Mouse (Mus musculus): ENCODE measurements around the gene Shc1. TPM values are rescaled to one million over a fixed set of nuclear protein-coding genes. Genes with fewer than 3 reads are reported as not detected.

Gene Shc1
- polyA plus RNA-seq, 1 experiment from 2014 or later = 43.5 TPM

GRCm38 (mm10) chr3:89408448-89408847 is 9.8 kb upstream of the Shc1 start:
- no peak overlapping the region for H3K27ac ChIP-seq (replicated peaks)
- peaks cover 26% of the 10 kb centered on the region for H3K36me3 ChIP-seq
- H3K9me3 ChIP-seq = no peaks in the 10 kb centered on the region
- WGBS = 61% methylated on average over 16 of the region's 16 CpGs
- H3K4me3 ChIP-seq = no peak overlapping the region
- H3K4me2 ChIP-seq (replicated peaks) = no peak overlapping the region
- no peak overlapping the region for H3K9ac ChIP-seq (replicated peaks)
- ATAC-seq (ENCODE audit: low FRiP score, low read depth) = no peak
- H3K4me1 ChIP-seq = peaks cover 7% of the 10 kb centered on the region
- no peaks in the 10 kb centered on the region for H3K27me3 ChIP-seq

- no peak for ATAC-seq (ENCODE audit: low FRiP score, low read depth)
- no peak overlapping the region for H3K4me2 ChIP-seq (replicated peaks)
- H3K9ac ChIP-seq (replicated peaks) = no peak overlapping the region
- H3K4me3 ChIP-seq = no peak overlapping the region
- 95% methylated on average over 3 of the region's 3 CpGs for WGBS
- H3K9me3 ChIP-seq = no peaks in the 10 kb centered on the region
- H3K27me3 ChIP-seq = no peaks in the 10 kb centered on the region
- peaks cover 27% of the 10 kb centered on the region for H3K36me3 ChIP-seq
- no peak overlapping the region for H3K27ac ChIP-seq (replicated peaks)
- H3K4me1 ChIP-seq = peaks cover 7% of the 10 kb centered on the region
These were observed 8.5 kb upstream of the Shc1 start for GRCm38 (mm10) chr3:89409701-89410100.

DNA sequence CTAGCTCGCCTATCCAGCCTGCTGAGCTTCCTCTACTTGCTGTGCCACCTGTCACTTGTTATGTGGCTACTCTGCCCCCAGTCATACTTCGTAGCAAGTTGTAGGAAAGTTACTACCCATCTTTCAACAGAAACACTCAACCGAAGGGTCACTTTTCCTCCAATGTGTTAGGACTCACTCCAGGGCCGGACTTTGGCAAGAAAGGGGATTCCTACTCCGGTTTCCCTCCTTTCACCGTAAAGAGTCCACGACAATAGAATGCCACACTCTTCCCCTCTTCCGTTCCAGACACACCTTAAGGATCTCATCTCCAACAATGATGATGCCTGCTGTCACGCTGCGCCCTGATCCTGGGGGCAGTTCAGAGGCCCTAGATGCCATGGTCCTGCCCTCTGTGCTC is 7.4 kb upstream of the Shc1 start:
- 83% methylated on average over 10 of the region's 10 CpGs for WGBS
- peak overlapping the region; percentile 73 for H3K4me2 ChIP-seq (replicated peaks)
- no peaks in the 10 kb centered on the region for H3K27me3 ChIP-seq
- H3K4me1 ChIP-seq = peaks cover 7% of the 10 kb centered on the region
- H3K9me3 ChIP-seq = no peaks in the 10 kb centered on the region
- no peak for ATAC-seq (ENCODE audit: low FRiP score, low read depth)
- H3K36me3 ChIP-seq = peaks cover 33% of the 10 kb centered on the region
- H3K9ac ChIP-seq (replicated peaks) = peak overlapping the region; percentile 47
- H3K4me3 ChIP-seq = peak overlapping the region; percentile 54
- peak overlapping the region; percentile 52; the same call in 1 of the 2 replicates for H3K27ac ChIP-seq (replicated peaks)

- peak; percentile 99 for ATAC-seq (ENCODE audit: low FRiP score, low read depth)
- Histone ChIP-seq H3K27ac (replicated peaks) (peak within 1 kb of the TSS; percentile 52; the same call in 1 of the 2 replicates), H3K36me3 (peaks cover 39% of the 10 kb centered on the region), H3K4me1 (peaks cover 9% of the 10 kb centered on the region), H3K27me3 (no peaks in the 10 kb centered on the region), H3K9me3 (no peaks in the 10 kb centered on the region), H3K4me2 (replicated peaks) (peak within 1 kb of the TSS; percentile 73), H3K9ac (replicated peaks) (peak within 1 kb of the TSS; percentile 47), H3K4me3 (peak within 1 kb of the TSS; percentile 54)
- WGBS = 7% methylated on average over 28 of the region's 28 CpGs
These were observed 6.5 kb upstream of the Shc1 start, which contains the start of gene Flad1 for GRCm38 (mm10) chr3:89411490-89412393. Gene Flad1, minus strand, starts transcription at chr3:89411870.

- H3K27ac ChIP-seq (replicated peaks) = no peak overlapping the region
- H3K36me3 ChIP-seq = peaks cover 28% of the 10 kb centered on the region
- peaks cover 28% of the 10 kb centered on the region for H3K4me1 ChIP-seq
- no peak overlapping the region for H3K4me3 ChIP-seq
- no peak overlapping the region for H3K4me2 ChIP-seq (replicated peaks)
- ATAC-seq (ENCODE audit: low FRiP score, low read depth) = no peak
- H3K9me3 ChIP-seq = no peaks in the 10 kb centered on the region
- WGBS = 96% methylated on average over 8 of the region's 8 CpGs
- H3K27me3 ChIP-seq = no peaks in the 10 kb centered on the region
- H3K9ac ChIP-seq (replicated peaks) = no peak overlapping the region
These were observed 2.1 kb upstream of the Shc1 start for GRCm38 (mm10) chr3:89416158-89416557.

GRCm38 (mm10) chr3:89417131-89417530 is 1.1 kb upstream of the Shc1 start:
- ATAC-seq (ENCODE audit: low FRiP score, low read depth) = no peak
- H3K9ac ChIP-seq (replicated peaks) = peak overlapping the region; percentile 62

GRCm38 (mm10) chr3:89417840-89418169 is 438 bp upstream of the Shc1 start:
- peak overlapping the region; percentile 87 for H3K27ac ChIP-seq (replicated peaks)
- H3K36me3 ChIP-seq = peaks cover 28% of the 10 kb centered on the region
- H3K27me3 ChIP-seq = no peaks in the 10 kb centered on the region
- no peaks in the 10 kb centered on the region for H3K9me3 ChIP-seq
- 0% methylated on average over 20 of the region's 20 CpGs for WGBS
- H3K4me3 ChIP-seq = peak overlapping the region; percentile 65
- peak overlapping the region; percentile 62 for H3K9ac ChIP-seq (replicated peaks)
- H3K4me2 ChIP-seq (replicated peaks) = peak overlapping the region; percentile 94
- H3K4me1 ChIP-seq = peaks cover 42% of the 10 kb centered on the region
- ATAC-seq (ENCODE audit: low FRiP score, low read depth) = peak; percentile 47

More at GRCm38 (mm10) chr3:89417131-89417530, 1.1 kb upstream of the Shc1 start:
- peak overlapping the region; percentile 65 for H3K4me3 ChIP-seq
- H3K27me3 ChIP-seq = no peaks in the 10 kb centered on the region
- H3K9me3 ChIP-seq = no peaks in the 10 kb centered on the region
- peak overlapping the region; percentile 87 for H3K27ac ChIP-seq (replicated peaks)
- peak overlapping the region; percentile 94 for H3K4me2 ChIP-seq (replicated peaks)
- WGBS = 25% methylated on average over 2 of the region's 2 CpGs
- peaks cover 28% of the 10 kb centered on the region for H3K36me3 ChIP-seq
- H3K4me1 ChIP-seq = peaks cover 36% of the 10 kb centered on the region

DNA sequence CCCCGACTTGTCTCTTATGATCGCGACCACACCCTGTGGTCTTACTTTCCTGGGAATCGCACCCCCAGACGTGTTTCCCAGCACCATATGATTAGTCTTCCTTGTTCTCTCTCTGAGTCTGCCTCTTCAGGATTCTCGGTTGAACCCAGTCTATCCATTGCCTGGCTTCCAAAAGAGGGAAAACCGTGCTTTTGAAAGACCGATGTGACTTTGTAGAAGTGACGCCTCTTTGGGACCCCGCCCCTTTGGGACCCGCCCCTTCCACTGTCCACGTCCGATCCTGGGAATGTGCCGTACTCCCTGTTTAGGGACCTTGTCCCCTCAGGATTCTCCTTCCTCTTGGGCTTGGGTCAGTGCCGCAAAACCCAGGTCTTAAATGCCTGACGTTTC is 613 bp downstream of the Shc1 start:
- WGBS = 0% methylated on average over 16 of the region's 16 CpGs
- Histone ChIP-seq H3K36me3 (peaks cover 27% of the 10 kb centered on the region), H3K4me2 (replicated peaks) (peak overlapping the region; percentile 94), H3K9me3 (no peaks in the 10 kb centered on the region), H3K27me3 (no peaks in the 10 kb centered on the region), H3K9ac (replicated peaks) (peak overlapping the region; percentile 71), H3K4me3 (peak overlapping the region; percentile 65), H3K27ac (replicated peaks) (peak overlapping the region; percentile 87), H3K4me1 (peaks cover 42% of the 10 kb centered on the region)
- ATAC-seq (ENCODE audit: low FRiP score, low read depth) = peak; percentile 27; the same call in 1 of the 2 replicates

DNA sequence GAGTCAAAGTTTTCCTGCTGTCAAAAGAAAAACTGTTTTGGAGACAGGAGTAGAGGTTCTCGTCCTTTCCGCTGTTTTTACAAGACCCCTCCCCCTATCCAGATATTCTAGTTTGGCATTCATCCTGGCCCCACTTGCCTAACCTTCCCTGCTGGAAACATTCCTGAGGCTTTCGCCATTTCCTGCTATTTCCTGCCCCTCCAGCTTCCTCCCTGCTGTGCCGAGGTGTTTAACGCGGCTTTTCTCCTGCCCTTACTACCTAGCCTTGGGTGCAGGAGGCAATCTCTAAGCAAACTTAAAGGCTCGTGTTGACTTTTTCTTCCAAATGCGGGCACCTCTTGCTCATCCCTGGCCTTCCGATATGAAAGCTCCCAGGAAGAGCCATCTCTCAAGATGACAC is 1.3 kb downstream of the Shc1 start:
- peaks cover 42% of the 10 kb centered on the region for H3K4me1 ChIP-seq
- 5% methylated on average over 9 of the region's 9 CpGs for WGBS

GRCm38 (mm10) chr3:89419981-89420380 is 1.7 kb downstream of the Shc1 start:
- Histone ChIP-seq H3K27me3 (no peaks in the 10 kb centered on the region), H3K9ac (replicated peaks) (peak overlapping the region; percentile 71; the same call in 1 of the 2 replicates), H3K9me3 (no peaks in the 10 kb centered on the region), H3K27ac (replicated peaks) (peak overlapping the region; percentile 87; the same call in 1 of the 2 replicates), H3K36me3 (peaks cover 21% of the 10 kb centered on the region), H3K4me3 (peak overlapping the region; percentile 65), H3K4me2 (replicated peaks) (peak overlapping the region; percentile 94), H3K4me1 (peaks cover 42% of the 10 kb centered on the region)
- 42% methylated on average over 3 of the region's 3 CpGs for WGBS
- ATAC-seq (ENCODE audit: low FRiP score, low read depth) = no peak

More for the DNA sequence above, 1.3 kb downstream of the Shc1 start:
- Histone ChIP-seq H3K4me2 (replicated peaks) (peak overlapping the region; percentile 94), H3K4me3 (peak overlapping the region; percentile 65), H3K9ac (replicated peaks) (peak overlapping the region; percentile 71), H3K27ac (replicated peaks) (peak overlapping the region; percentile 87), H3K9me3 (no peaks in the 10 kb centered on the region), H3K36me3 (peaks cover 21% of the 10 kb centered on the region), H3K27me3 (no peaks in the 10 kb centered on the region)
- ATAC-seq (ENCODE audit: low FRiP score, low read depth) = no peak

DNA sequence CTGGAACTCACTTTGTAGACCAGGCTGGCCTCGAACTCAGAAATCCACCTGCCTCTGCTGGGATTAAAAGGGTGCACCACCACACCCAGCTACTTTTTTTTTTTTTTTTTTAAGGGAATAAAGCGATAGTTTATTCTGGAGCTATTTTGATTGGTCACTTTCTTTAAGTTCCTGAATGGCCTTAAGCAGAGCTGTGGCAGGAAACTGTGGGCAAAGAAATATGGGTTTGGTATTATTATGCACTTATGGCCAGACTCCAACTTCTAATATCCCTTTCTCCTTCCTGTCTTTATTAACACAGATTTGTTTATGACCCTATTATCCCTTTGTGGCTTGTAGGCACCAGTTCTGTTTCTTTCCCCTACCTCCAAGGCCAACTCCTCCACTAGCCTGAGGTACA is 2.2 kb downstream of the Shc1 start:
- no peaks in the 10 kb centered on the region for H3K27me3 ChIP-seq
- H3K36me3 ChIP-seq = peaks cover 21% of the 10 kb centered on the region
- H3K4me2 ChIP-seq (replicated peaks) = peak overlapping the region; percentile 48; the same call in 1 of the 2 replicates
- ATAC-seq (ENCODE audit: low FRiP score, low read depth) = no peak
- no peak overlapping the region for H3K4me3 ChIP-seq
- H3K27ac ChIP-seq (replicated peaks) = no peak overlapping the region
- no peak overlapping the region for H3K9ac ChIP-seq (replicated peaks)
- peaks cover 42% of the 10 kb centered on the region for H3K4me1 ChIP-seq
- no peaks in the 10 kb centered on the region for H3K9me3 ChIP-seq
- 78% methylated on average over 2 of the region's 2 CpGs for WGBS
